Mouse (Mus musculus) adrenal gland, adult 18-20 months (tissue): Measurements from ENCODE around the gene Orm3. TPM values are rescaled to one million over a fixed set of nuclear protein-coding genes. Genes with fewer than 3 reads are reported as not detected.
A peak's percentile ranks its signal among the peaks of the same experiment; 100 is the strongest.

Experiments
- DNase-seq, 2 experiments: peaks; one replicate each; pipeline ENCODE4 v3.0.0; 2021 to 2022; ENCODE audit warnings: low spot score in 2 of 2
- total RNA-seq, 2 experiments: library from RNA; stranded (reverse); gene quantifications; 1 replicate in 1 of 2; 2 replicates in 1 of 2; pipeline ENCODE4 v1.2.3; 2021

Orm3 gene
- total RNA-seq, 2 experiments from 2014 or later = 12.2 to 13.7 TPM

DNA sequence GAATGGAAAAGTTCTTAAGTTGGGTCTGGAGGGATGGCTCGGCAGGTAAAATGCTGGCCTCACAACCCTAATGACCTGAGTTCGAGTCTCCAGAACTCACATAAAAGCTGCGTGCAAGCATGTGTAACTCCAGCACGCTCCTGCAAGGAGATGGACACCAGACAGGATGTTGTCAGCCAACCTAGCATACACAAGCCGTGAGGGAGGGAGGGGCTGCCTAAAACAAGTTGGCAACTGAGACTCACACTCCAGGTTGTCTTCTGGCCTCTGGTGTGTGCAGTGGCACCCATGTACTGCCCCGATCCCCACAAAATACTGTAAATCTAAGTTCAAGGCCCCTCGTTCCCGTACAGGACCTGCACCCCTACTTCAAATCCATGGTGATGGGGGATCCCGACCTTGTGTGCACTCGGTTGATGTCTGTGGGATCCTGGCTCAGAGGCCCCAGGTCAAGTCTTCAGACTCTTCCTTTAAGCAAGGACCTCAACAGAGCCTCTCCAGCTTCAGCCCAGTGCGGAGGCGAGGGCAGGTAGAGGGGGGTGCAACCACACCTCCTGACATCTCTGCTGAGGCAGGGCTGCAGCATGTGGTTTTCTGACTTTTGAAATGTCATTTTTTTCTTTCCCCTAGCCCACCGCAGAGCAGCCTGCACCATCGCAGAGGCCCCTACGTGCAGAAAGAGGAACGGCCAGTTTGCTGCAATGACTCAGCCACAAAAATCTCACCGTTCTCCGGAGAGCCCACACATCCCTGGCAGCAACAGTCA lies 44.8 kb downstream of the Orm3 start:
- DNase-seq = no peak

DNA sequence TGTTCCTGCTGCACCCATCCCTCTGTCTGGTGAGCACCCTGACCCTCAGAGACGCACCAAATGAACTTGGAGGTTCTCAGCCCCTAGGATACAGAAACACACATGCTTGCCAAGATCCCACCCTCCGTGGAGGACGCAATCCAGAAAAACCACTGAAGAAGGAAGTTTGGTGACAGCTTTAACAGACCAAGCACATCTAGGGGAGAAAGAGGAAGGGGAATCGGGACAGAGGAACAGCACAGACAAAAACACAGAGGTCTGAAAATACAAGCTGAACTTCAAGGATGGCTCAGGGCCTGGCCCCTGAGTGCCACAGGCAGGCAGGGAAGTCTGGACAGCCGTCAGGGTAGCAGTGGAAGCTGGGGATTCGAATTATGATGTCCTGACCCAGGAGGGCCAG lies 45.7 kb downstream of the Orm3 start:
- DNase-seq = no peak

DNA sequence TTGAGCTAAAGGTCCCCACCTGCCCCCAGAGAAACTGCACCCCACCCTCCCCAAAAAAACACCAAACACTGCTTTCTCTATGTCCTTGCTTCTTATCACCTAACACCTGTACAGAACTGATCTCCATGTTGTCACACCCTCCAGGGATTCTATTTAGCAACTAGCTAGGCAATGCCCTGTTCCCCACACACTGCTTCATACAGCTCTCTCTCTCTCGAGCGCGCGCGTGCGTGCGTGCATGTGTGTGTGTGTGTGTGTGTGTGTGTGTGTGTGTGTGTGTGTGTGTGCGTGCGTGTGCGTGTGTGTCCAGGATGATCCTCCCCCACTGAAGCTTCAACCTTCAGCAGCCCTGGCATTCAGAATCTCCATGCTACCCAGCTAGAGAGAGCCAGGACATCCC lies 46.1 kb downstream of the Orm3 start:
- DNase-seq = no peak

DNA sequence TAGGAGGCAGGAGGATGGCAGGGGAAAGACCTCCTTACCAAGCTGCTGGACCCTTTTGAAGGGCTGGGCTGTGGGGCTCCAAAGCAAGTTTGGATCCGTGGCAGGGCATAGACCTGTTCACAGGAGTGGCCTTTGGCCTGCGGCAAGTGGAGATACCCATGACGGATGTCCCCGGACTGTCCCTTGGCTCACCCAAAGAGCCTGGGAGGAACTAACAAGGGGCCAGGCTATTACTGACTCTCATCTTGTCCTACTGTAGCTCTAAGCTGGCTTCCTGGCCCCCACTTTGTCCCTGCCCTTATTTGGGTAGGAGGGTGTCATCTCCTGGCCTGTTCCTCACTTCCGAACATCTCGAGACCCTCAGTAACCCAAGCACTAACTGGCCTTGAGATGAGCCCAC lies 46.6 kb downstream of the Orm3 start:
- peak in 1 of 2 experiments; percentile 16 for DNase-seq

DNA sequence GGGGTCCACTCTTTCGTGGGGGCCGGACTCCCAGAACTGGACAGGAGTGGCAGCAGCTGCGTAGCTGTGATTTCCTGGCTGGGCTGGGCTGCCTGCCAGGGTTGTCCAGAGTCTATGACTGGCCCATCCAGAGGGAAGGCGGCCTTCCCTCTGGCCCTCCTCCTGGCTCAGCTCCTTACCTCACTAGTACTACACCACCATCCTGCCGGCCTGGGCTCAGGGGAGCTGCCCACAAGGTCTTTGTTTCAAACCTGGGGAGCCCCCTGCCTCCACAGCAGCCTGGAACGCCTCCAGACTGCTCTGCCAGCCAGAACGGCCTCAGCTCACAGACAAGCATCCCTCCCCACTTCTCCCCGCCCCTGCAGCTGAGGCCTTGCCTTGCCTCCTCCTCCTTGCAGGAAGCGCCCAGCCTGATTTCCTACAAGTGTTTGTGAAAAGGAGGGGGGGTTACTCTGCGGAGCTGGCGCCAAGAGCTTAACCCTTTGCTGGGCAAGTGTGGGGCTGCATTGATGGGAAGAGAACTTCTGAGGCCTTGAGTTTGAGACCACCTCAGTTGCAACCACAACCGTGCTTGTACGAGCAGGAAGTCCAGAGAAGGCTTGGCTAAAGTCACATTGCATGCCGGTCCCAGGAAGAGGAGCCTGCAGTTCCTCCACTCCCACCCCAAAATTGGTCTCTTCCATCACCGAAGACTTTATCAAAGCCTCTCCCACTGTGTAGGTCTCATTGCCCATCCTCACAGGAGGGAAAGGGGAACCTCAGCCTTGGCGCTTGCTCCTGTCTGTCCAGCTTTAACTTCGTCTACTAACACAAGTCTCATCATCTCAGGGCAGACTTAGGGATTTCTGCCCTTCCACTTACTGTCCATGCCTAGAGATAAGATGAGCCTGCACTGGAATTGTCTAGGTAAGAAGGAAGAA lies 47.3 kb downstream of the Orm3 start, which contains the start of gene Akna:
TSS of gene Akna (minus strand) at position 315 of the 920 bp plus-strand sequence.
- DNase-seq = peak; percentile 79 to 86

DNA sequence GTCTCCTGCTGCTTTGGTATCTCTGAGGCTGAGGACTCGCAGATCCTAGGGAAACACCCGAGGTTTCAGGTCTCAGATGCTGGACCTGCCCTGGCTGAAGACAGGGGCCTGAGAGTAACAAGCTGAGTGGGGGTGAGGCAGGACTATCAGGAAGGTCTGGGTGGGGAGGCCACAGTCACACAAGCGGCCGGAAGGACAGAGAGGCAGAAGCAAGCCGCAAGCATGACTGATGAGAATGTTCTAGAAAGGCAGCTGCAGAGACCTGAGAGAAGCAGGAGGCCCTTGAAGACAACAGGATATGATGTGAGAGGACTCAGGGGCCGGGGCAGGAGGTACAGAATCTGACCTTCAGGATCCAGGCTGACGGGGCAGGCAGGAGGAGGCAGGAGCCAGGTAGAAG lies 48.2 kb downstream of the Orm3 start:
- no peak for DNase-seq

DNA sequence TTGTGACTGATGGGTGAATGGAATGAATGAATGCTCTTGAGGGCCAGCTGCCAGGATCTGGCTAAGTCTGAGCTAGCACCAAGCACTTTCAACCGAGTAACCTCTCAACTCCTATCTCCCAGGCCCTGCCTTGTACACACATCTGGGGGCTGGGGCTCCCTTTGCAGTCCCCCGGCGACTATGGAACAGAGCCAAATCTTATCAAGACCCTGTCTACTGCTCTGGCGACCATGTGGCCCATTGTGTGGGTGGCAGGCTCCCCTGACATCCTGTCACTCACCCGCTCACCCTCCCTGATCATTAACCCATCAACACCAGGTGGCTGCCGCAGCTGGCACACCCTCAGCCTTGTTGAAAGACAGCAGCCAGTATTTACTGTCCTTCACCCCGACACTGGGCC lies 49.1 kb downstream of the Orm3 start:
- no peak for DNase-seq

DNA sequence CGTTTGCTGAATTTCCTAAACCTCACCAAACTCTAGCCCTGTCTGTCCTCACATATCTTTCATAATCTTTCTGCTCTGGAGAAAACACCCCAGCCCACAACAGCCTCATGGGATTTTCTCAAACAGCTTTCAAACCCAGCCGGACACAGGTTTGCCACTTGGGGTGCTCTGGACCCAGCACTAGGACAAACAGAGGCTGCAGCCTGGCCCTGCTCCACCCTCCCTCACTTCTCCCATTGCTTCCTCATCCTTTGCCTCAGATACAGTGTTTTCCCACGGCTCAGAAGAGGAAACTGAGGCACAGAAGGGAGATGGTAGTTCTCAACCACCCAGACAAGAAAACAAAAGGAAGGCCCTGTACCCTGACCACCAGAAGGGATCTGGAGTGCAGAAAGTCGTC lies 49.7 kb downstream of the Orm3 start:
- no peak for DNase-seq

DNA sequence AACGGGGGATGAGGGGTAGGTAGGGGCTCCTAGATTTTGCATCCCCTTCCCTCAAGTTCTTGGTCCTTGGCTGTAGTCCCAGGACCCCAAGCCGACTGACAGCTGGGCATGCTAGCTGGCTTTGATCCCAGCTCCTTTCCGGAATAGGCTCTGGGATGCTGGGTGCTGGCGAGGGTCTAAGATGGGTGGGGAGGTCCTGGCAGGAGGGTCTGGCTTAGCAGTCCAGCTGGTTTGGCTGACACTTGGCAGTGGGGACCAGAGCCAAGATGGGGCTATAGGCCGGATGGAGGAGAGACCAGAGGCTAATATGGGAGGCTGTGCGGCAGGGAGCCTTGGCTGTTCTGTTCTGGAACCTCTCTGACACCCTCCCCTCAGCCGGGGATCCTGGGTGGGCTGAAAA lies 52.3 kb downstream of the Orm3 start:
- no peak for DNase-seq

DNA sequence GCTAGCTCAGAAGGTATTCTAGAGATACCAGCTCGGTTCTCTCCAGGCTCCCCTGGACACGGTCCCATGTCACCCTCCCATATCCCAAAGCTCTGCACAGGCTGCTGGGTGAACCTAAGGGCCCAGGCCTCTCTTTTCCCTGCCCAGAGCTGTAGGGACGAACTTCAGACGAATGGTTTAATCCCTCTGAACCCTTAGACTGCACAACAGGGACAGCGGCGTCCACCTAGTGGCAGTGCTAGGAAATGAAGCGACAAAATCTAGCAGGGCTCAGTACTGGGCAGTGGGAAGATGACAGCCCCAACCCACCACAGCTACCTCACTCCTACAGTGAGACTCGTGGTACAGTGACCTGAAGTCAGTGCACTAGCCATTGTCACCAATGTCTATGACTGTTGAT lies 52.7 kb downstream of the Orm3 start:
- peak; percentile 54 to 59 for DNase-seq

Other genes starting within 250 kb of the Orm3 start
- gene Ambp, start 201.4 kb upstream of the Orm3 start, total RNA-seq = under 1 TPM in 1 of 2 experiments, not detected in 1; 0.40 TPM
- under 1 TPM in 1 of 2 experiments, not detected in 1; 0.17 TPM for gene Kif12, start 184.0 kb upstream of the Orm3 start, total RNA-seq
- gene Col27a1, start 142.2 kb upstream of the Orm3 start, total RNA-seq = 10 to 100 TPM; 10.6 to 15.1 TPM
- gene Orm1, start 11.6 kb upstream of the Orm3 start, total RNA-seq = 100 to 1,000 TPM in 1 of 2 experiments, 10 to 100 TPM in 1; 44.2 to 127 TPM
- 10 to 100 TPM in 1 of 2 experiments, 1 to 10 TPM in 1; 3.1 to 11.3 TPM for gene Orm2, start 6.3 kb downstream of the Orm3 start, total RNA-seq
- gene Akna, start 47.2 kb downstream of the Orm3 start, total RNA-seq = 1 to 10 TPM; 4.0 to 6.9 TPM
- 10 to 100 TPM; 41.4 to 59.6 TPM for gene Whrn, start 139.8 kb downstream of the Orm3 start, total RNA-seq
- gene Atp6v1g1, start 188.6 kb downstream of the Orm3 start, total RNA-seq = 100 to 1,000 TPM; 182 to 188 TPM
- 10 to 100 TPM in 1 of 2 experiments, 1 to 10 TPM in 1; 8.9 to 14.8 TPM for gene Tmem268, start 202.6 kb downstream of the Orm3 start, total RNA-seq
- gene Gm11213, start 249.1 kb downstream of the Orm3 start, total RNA-seq = not detected